31 mouse cellular contexts compared by ENCODE assay signal in the genomic region with DNA sequence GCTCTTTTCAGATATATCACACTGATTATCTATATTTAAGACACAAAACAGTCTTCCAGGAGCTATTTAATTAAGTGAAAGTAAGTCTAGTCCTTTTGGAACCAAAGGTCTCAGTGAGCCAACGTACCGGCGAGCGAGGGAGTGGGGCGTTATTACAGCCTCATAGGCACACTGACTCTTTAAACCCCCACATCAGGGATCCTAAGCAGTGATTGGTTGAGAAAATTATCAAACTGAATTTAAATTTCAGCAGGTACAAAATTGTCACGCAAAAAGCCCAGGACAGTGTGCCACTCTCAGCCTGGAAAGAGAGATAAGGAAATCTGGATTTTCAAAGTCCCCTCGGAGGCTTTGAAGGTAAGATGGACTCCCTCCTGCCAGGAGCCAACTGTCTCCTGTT. TPM values are rescaled to one million over a fixed set of nuclear protein-coding genes. Genes with fewer than 3 reads are reported as not detected.
"Had no signal": no experiment of that assay in that cellular context is flagged by ENCODE, and none has a peak within 500 bp of the region (broad histone marks: within the 10 kb centered on the region; RNA-seq: fewer than 3 reads in every experiment).

A gene (plus strand): TSS at position 301 of the 400 bp plus-strand sequence.

- H3K4me3 ChIP-seq: embryonic facial prominence, embryonic 10.5 days; embryonic facial prominence, embryonic 12.5 days; embryonic facial prominence, embryonic 13.5 days; embryonic facial prominence, embryonic 15.5 days; erythroblast, embryonic 14.5 days; forebrain, embryonic 10.5 days; forebrain, embryonic 12.5 days; forebrain, embryonic 13.5 days; forebrain, embryonic 15.5 days; gastrocnemius, adult 2 months; heart, adult 2 months had no signal

- H3K27ac ChIP-seq: embryonic facial prominence, embryonic 10.5 days; embryonic facial prominence, embryonic 12.5 days; embryonic facial prominence, embryonic 13.5 days; embryonic facial prominence, embryonic 15.5 days; forebrain, embryonic 10.5 days; forebrain, embryonic 12.5 days; forebrain, embryonic 13.5 days; forebrain, embryonic 15.5 days; gastrocnemius, adult 2 months; heart, adult 2 months had no signal

- DNase-seq: cerebellum, adult 8-10 months; cerebellum, adult 9-10 months; cerebellum, adult 9-11 months; cerebellum, postnatal 10 days; cerebellum, postnatal 14 days; cerebellum, postnatal 25 days; cerebellum, postnatal 36 days; embryo, embryonic 11 days; forebrain, postnatal 0 days; gastrocnemius, adult 2 months; gastrocnemius, postnatal 10 days; gastrocnemius, postnatal 14 days; gastrocnemius, postnatal 25 days; gastrocnemius, postnatal 36 days; heart, adult 18-20 months; heart, adult 2 months had no signal

RNA-seq across cellular contexts. Expression of the gene that starts here (rescaled TPM):
- total RNA-seq: common myeloid progenitor, adult 5-6 weeks; forebrain, postnatal 0 days; gastrocnemius, adult 18-20 months; gastrocnemius, adult 2 months; gastrocnemius, adult 8-10 months; gastrocnemius, postnatal 10 days; gastrocnemius, postnatal 14 days; gastrocnemius, postnatal 25 days; gastrocnemius, postnatal 36 days; gastrocnemius, postnatal 4 days; granulocyte monocyte progenitor cell, adult 5-6 weeks; heart, adult 18-20 months; heart, adult 2 months; heart, adult 8-10 months had no signal
